Mouse (Mus musculus) myocyte (in vitro differentiated cells): ENCODE data around the gene Gm10277.

ENCODE experiments used
- E2F4 ChIP-seq: IDR thresholded peaks from one replicate; pipeline ENCODE4 v1.6.1; 2011; ENCODE audit warnings: mild to moderate bottlenecking, control low read depth, moderate library complexity; ENCODE audit not compliant: insufficient read depth
- MAX ChIP-seq: IDR thresholded peaks from one replicate; pipeline ENCODE4 v1.6.1; 2011; ENCODE audit warnings: low read depth, mild to moderate bottlenecking, control low read depth
- POLR2A ChIP-seq: IDR thresholded peaks from one replicate; pipeline ENCODE4 v1.6.1; 2011; ENCODE audit warnings: low read depth, mild to moderate bottlenecking, control low read depth, moderate library complexity; ENCODE audit not compliant: insufficient read length
- POLR2AphosphoS2 ChIP-seq: IDR thresholded peaks from one replicate; pipeline ENCODE4 v1.6.1; 2011; ENCODE audit warnings: low read depth, control low read depth; ENCODE audit not compliant: insufficient read length
- TCF12 ChIP-seq: IDR thresholded peaks from one replicate; pipeline ENCODE4 v1.6.1; 2011; ENCODE audit warnings: mild to moderate bottlenecking, control low read depth; ENCODE audit not compliant: poor library complexity, insufficient read depth, severe bottlenecking

DNA sequence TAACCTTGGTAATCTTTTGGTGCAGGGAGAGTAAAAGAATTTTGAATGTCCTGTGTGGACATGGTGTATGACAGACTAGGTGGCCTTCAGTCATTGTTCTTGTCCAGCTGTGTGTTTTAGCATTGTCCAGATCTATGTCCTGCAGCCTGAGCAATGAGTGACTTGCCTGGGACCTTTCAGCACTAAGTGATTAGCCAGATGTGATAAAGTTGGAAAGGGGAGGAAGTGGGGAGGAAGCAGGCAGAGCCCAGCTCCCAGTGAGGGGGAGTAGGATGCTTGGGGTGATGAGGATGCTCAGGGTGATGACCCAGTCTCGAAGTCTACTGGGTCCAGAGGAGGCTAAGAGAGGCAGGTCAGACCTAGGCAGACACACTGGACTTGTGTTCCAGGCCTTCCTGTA is 8.3 kb downstream of the Gm10277 start:
- TF ChIP-seq TCF12: no peak
- no peak for TF ChIP-seq POLR2AphosphoS2
- no peak for TF ChIP-seq MAX
- TF ChIP-seq E2F4: no peak
- TF ChIP-seq POLR2A: no peak
